Mouse (Mus musculus) intestine, postnatal 0 days (tissue): Measurements from ENCODE around the gene Nfatc3. TPM values are rescaled to one million over a fixed set of nuclear protein-coding genes. Genes with fewer than 3 reads are reported as not detected.

ENCODE experiments used
- ATAC-seq: fragments of 200-750 bp; cut with Nextera tagmentation; 2 replicates; pipeline ENCODE4 v1.8.0; 2017; ENCODE audit warnings: mild to moderate bottlenecking, moderate TSS enrichment, moderate library complexity
- H3K27ac ChIP-seq: fragments of 300-500 bp; sonication (generic); 2 replicates; pipeline ENCODE4 v1.5.1; 2014; ENCODE audit warnings: mild to moderate bottlenecking, low read depth, low read length, moderate library complexity
- H3K27me3 ChIP-seq: fragments of 300-500 bp; sonication (generic); replicated peaks from 2 replicates; pipeline ENCODE4 v1.6.1; 2014; ENCODE audit warnings: low read length, mixed read lengths; ENCODE audit not compliant: control insufficient read depth, insufficient read depth
- H3K36me3 ChIP-seq: fragments of 300-500 bp; sonication (generic); 2 replicates; pipeline ENCODE4 v1.6.1; 2014; ENCODE audit warnings: mild to moderate bottlenecking, moderate library complexity; ENCODE audit not compliant: control insufficient read depth, insufficient read depth
- H3K4me1 ChIP-seq: fragments of 300-500 bp; sonication (generic); replicated peaks from 2 replicates; pipeline ENCODE4 v1.6.1; 2014; ENCODE audit warnings: antibody characterized with exemption, low read length, mixed read lengths; ENCODE audit not compliant: control insufficient read depth, insufficient read depth
- H3K4me2 ChIP-seq: fragments of 300-500 bp; sonication (generic); replicated peaks from 2 replicates; pipeline ENCODE4 v1.6.1; 2014; ENCODE audit warnings: low read depth, mild to moderate bottlenecking, moderate library complexity
- H3K4me3 ChIP-seq: fragments of 300-500 bp; sonication (generic); 2 replicates; pipeline ENCODE4 v1.5.1; 2014; ENCODE audit warnings: low read depth, low read length
- H3K9ac ChIP-seq: fragments of 300-500 bp; sonication (generic); 2 replicates; pipeline ENCODE4 v1.6.1; 2014; ENCODE audit warnings: mild to moderate bottlenecking, low read depth, low read length
- H3K9me3 ChIP-seq: fragments of 300-500 bp; sonication (generic); 2 replicates; pipeline ENCODE4 v1.6.1; 2016; ENCODE audit warnings: mixed run types; ENCODE audit not compliant: control insufficient read depth
- CTCF ChIP-seq: sonication (generic); IDR thresholded peaks from 2 replicates; pipeline ENCODE4 v1.5.1; 2016; ENCODE audit warnings: low read depth, mild to moderate bottlenecking, control low read depth, antibody characterized with exemption, moderate library complexity
- whole genome bisulfite sequencing: fragments of 180-500 bp; shearing (Covaris S2); extraction: QIAGEN DNeasy Blood & Tissue Kit; methylation state at CpG from one replicate; pipeline ENCODE4 v1.1.7; 2014; 5-methylcytosine and 5-hydroxymethylcytosine counted together
- polyA plus RNA-seq: library from polyadenylated mRNA; unstranded; fragments of >200 nt; fragmentation: Nextera tagmentation; extraction: Ambion mirVana; gene quantifications from 2 replicates; pipeline ENCODE4 v1.2.1, GENCODE M21; 2015

Nfatc3 gene
- polyA plus RNA-seq, 1 experiment from 2014 or later: 3.1 TPM

GRCm38 (mm10) chr8:106168356-106169016 is 109.8 kb downstream of the Nfatc3 start, which contains the start of gene Slc7a6:
Slc7a6 (plus strand) TSS chr8:106168857.
- WGBS: under 1% methylated on average over 58 of the region's 59 CpGs
- H3K36me3 ChIP-seq: peaks cover 4% of the 10 kb centered on the region; the same call in 1 of the 2 replicates
- H3K9me3 ChIP-seq: no peaks in the 10 kb centered on the region
- H3K4me2 ChIP-seq: peak within 1 kb of the TSS; percentile 94
- H3K4me1 ChIP-seq: no peaks in the 10 kb centered on the region
- H3K27ac ChIP-seq: peak within 1 kb of the TSS; percentile 46
- ATAC-seq: peak; percentile 78
- H3K4me3 ChIP-seq: peak within 1 kb of the TSS; percentile 72
- peak within 1 kb of the TSS; percentile 62 for H3K9ac ChIP-seq
- TF ChIP-seq CTCF: peak; percentile 33; the same call in 1 of the 2 replicates
- no peaks in the 10 kb centered on the region for H3K27me3 ChIP-seq

- WGBS: 1% methylated on average over 54 of the region's 54 CpGs
- H3K4me3 ChIP-seq: peak overlapping the region; percentile 72
These were observed 110.6 kb downstream of the Nfatc3 start for GRCm38 (mm10) chr8:106169017-106169933.

GRCm38 (mm10) chr8:106169934-106170480 is 111.4 kb downstream of the Nfatc3 start:
- WGBS: 25% methylated on average over 6 of the region's 6 CpGs
- peak; percentile 33; the same call in 1 of the 2 replicates for TF ChIP-seq CTCF

More at GRCm38 (mm10) chr8:106169017-106169933, 110.6 kb downstream of the Nfatc3 start:
- TF ChIP-seq CTCF: no peak
- Histone ChIP-seq H3K27ac (peak overlapping the region; percentile 46), H3K9me3 (no peaks in the 10 kb centered on the region), H3K4me1 (no peaks in the 10 kb centered on the region), H3K4me2 (peak overlapping the region; percentile 94), H3K27me3 (no peaks in the 10 kb centered on the region), H3K9ac (peak overlapping the region; percentile 62), H3K36me3 (no peaks in the 10 kb centered on the region)
- ATAC-seq: peak; percentile 59

GRCm38 (mm10) chr8:106173566-106173965 is 114.9 kb downstream of the Nfatc3 start:
- H3K9me3 ChIP-seq: no peaks in the 10 kb centered on the region
- no peaks in the 10 kb centered on the region for H3K36me3 ChIP-seq
- WGBS: 87% methylated on average over 3 of the region's 3 CpGs
- H3K27me3 ChIP-seq: no peaks in the 10 kb centered on the region
- no peak overlapping the region for H3K27ac ChIP-seq
- H3K4me3 ChIP-seq: no peak overlapping the region
- H3K4me1 ChIP-seq: 0 out of 2 replicates have a peak, but pooled peaks cover 3% of the 10 kb centered on the region
- H3K4me2 ChIP-seq: no peak overlapping the region
- TF ChIP-seq CTCF: no peak
- H3K9ac ChIP-seq: no peak overlapping the region
- ATAC-seq: no peak

More at GRCm38 (mm10) chr8:106169934-106170480, 111.4 kb downstream of the Nfatc3 start:
- no peak for ATAC-seq
- Histone ChIP-seq H3K4me2 (peak overlapping the region; percentile 94), H3K27ac (no peak overlapping the region), H3K4me3 (peak overlapping the region; percentile 72), H3K36me3 (no peaks in the 10 kb centered on the region), H3K9ac (0 out of 2 replicates have a peak overlapping the region, but pooled peaks have one; percentile 62), H3K27me3 (no peaks in the 10 kb centered on the region), H3K9me3 (no peaks in the 10 kb centered on the region), H3K4me1 (no peaks in the 10 kb centered on the region)

GRCm38 (mm10) chr8:106176891-106177290 is 118.3 kb downstream of the Nfatc3 start:
- 43% methylated on average over 1 of the region's 1 CpGs for WGBS
- H3K36me3 ChIP-seq: 0 out of 2 replicates have a peak, but pooled peaks cover 5% of the 10 kb centered on the region
- no peak for ATAC-seq
- H3K27me3 ChIP-seq: no peaks in the 10 kb centered on the region
- H3K4me3 ChIP-seq: no peak overlapping the region
- no peak for TF ChIP-seq CTCF
- no peak overlapping the region for H3K4me2 ChIP-seq
- H3K4me1 ChIP-seq: 0 out of 2 replicates have a peak, but pooled peaks cover 3% of the 10 kb centered on the region
- H3K9me3 ChIP-seq: no peaks in the 10 kb centered on the region
- H3K27ac ChIP-seq: no peak overlapping the region
- no peak overlapping the region for H3K9ac ChIP-seq
